Mouse (Mus musculus): ENCODE measurements around the gene Acly. TPM values are rescaled to one million over a fixed set of nuclear protein-coding genes. Genes with fewer than 3 reads are reported as not detected.

Gene Acly
- polyA plus RNA-seq, 1 experiment from 2014 or later, result 93.7 TPM

DNA sequence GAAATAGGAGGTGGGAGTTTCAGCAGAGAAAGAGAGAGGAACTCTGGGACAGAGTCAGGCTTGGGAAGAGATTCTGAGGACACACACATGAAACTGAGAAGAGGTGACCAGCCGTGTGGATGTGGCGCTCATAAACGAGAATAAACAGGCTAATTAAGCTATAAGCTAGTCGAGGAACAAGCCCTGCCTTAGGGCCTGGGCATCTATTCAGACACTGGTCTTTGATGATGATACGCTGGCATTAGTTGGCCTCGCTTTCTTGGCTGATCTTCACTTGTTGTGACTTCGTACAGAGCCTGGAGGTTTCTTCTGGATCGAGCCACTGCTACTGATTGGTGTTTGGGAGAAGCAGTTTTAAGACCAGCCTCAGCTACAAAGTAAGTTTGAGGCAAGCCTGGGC lies 21.8 kb downstream of the Acly start:
- peaks cover 89% of the 10 kb centered on the region for H3K36me3 ChIP-seq

DNA sequence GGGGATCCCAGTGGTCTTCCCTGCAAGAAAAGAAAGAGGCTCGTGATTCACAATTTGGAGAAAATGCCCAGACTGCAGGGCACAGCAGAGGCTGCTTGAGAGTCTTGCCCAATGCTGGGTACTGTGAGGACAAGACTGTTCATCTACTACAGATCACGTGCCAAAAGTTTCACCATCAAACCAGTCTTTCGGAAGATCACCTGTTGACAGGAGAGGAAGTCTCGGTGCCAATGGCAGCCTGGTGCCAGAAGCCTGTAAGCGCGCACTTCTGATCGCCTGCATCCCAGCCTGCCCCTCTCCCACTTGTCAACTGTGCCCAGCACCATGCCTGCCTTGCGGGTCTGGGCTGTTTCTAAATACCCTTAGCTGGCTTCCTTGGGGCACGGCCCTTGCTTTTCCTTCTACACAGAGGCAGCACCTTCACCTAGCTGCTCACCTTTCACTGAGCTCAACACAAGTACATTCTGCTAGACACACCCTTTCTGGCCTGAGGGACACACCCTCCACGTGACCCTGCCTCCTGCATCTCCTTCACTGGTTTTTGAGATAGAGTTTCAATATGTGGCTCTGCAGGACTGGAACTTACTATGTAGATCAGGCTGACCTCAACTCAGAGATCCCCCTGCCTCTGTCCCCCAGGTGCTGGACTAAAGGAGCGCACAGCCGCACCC lies 22.7 kb downstream of the Acly start:
- Histone ChIP-seq H3K36me3 (peaks cover 95% of the 10 kb centered on the region), H3K4me2 (no peak overlapping the region), H3K27ac (ENCODE audit: poor library complexity, severe bottlenecking) (no peak overlapping the region), H3K4me3 (no peak overlapping the region), H3K4me1 (replicated peaks) (0 out of 2 replicates have a peak, but pooled peaks cover 3% of the 10 kb centered on the region), H3K9me3 (replicated peaks) (no peaks in the 10 kb centered on the region), H3K27me3 (replicated peaks) (no peaks in the 10 kb centered on the region), H3K9ac (no peak overlapping the region)
- no peak for ATAC-seq (ENCODE audit: insufficient number of reproducible peaks, low FRiP score)
- WGBS, result 94% methylated on average over 12 of the region's 12 CpGs

More for the DNA sequence above, 21.8 kb downstream of the Acly start:
- Histone ChIP-seq H3K4me1 (replicated peaks) (0 out of 2 replicates have a peak, but pooled peaks cover 3% of the 10 kb centered on the region), H3K27me3 (replicated peaks) (no peaks in the 10 kb centered on the region), H3K4me3 (no peak overlapping the region), H3K9ac (no peak overlapping the region), H3K27ac (ENCODE audit: poor library complexity, severe bottlenecking) (no peak overlapping the region), H3K9me3 (replicated peaks) (no peaks in the 10 kb centered on the region), H3K4me2 (no peak overlapping the region)
- no peak for ATAC-seq (ENCODE audit: insufficient number of reproducible peaks, low FRiP score)
- 93% methylated on average over 8 of the region's 8 CpGs for WGBS

DNA sequence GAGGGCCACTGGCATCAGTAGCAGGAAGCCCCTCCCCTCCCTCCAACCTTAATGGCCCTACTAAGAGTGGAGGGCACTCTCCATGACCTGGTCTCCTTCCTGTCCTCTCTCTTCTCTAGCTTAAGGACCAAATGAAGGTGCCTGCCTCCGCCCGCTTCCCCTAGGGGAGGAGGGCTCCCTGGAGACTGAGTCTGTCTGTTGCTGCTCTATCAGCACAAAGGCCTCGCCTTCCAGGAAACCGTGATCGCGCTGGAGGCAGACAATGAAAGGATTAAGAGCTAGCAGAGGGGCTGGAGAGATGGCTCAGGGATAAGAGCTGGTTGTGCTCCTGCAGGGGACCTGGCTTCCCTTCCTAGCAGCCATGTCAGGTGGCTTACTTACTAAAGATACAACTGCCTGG lies 26.5 kb downstream of the Acly start:
- Histone ChIP-seq H3K36me3 (peaks cover 98% of the 10 kb centered on the region), H3K27me3 (replicated peaks) (no peaks in the 10 kb centered on the region), H3K9ac (no peak overlapping the region), H3K4me1 (replicated peaks) (0 out of 2 replicates have a peak, but pooled peaks cover 3% of the 10 kb centered on the region), H3K27ac (ENCODE audit: poor library complexity, severe bottlenecking) (no peak overlapping the region), H3K9me3 (replicated peaks) (no peaks in the 10 kb centered on the region), H3K4me2 (no peak overlapping the region), H3K4me3 (no peak overlapping the region)
- ATAC-seq (ENCODE audit: insufficient number of reproducible peaks, low FRiP score), result no peak
- WGBS, result 38% methylated on average over 6 of the region's 6 CpGs

DNA sequence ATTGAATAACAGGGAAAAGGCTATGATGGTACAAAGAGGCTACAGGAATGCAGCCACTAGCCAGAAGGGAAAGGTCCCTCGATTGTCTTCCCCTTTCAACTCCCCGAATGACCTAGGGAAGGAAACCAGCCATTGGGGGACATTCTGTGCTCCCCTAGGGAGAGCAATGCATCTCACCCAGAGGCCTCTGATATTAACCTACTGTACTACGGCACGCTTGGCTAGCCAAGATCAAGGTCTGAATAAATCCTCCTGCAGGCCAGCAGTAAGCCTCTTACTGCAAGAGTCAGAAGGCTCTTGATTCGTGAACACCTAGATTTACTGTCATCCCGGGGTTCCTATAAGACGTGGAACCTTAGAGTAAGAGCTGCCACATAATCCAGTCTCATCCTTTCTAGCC lies 27.1 kb downstream of the Acly start:
- no peak overlapping the region for H3K9ac ChIP-seq
- H3K4me1 ChIP-seq (replicated peaks), result 0 out of 2 replicates have a peak, but pooled peaks cover 3% of the 10 kb centered on the region
- no peak overlapping the region for H3K27ac ChIP-seq (ENCODE audit: poor library complexity, severe bottlenecking)
- ATAC-seq (ENCODE audit: insufficient number of reproducible peaks, low FRiP score), result no peak
- no peak overlapping the region for H3K4me3 ChIP-seq
- WGBS, result 85% methylated on average over 7 of the region's 7 CpGs
- peaks cover 98% of the 10 kb centered on the region for H3K36me3 ChIP-seq
- H3K27me3 ChIP-seq (replicated peaks), result no peaks in the 10 kb centered on the region
- H3K4me2 ChIP-seq, result no peak overlapping the region
- H3K9me3 ChIP-seq (replicated peaks), result no peaks in the 10 kb centered on the region

DNA sequence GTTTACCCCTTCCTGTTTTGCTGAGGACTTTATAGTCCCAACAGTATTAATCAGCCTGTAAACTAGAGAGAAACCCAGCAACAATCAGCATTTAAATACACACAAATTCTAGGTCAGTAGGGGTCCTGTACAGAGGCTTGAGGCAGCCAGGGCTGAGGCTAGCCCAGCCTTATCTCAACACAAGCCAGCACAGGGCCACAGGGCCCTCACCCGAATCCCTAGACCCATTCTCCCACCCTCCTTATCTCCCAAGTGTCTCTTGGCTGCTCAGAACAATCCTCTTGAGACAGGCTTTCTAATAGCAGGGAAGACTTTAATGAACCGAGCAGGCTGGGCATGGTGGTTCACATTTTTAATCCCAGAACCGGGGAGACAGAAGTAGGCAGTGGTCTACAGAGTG lies 27.6 kb downstream of the Acly start:
- 79% methylated on average over 3 of the region's 3 CpGs for WGBS
- Histone ChIP-seq H3K4me2 (no peak overlapping the region), H3K4me3 (no peak overlapping the region), H3K4me1 (replicated peaks) (0 out of 2 replicates have a peak, but pooled peaks cover 3% of the 10 kb centered on the region), H3K27me3 (replicated peaks) (no peaks in the 10 kb centered on the region), H3K36me3 (peaks cover 98% of the 10 kb centered on the region), H3K27ac (ENCODE audit: poor library complexity, severe bottlenecking) (no peak overlapping the region), H3K9ac (no peak overlapping the region), H3K9me3 (replicated peaks) (no peaks in the 10 kb centered on the region)
- ATAC-seq (ENCODE audit: insufficient number of reproducible peaks, low FRiP score), result no peak

DNA sequence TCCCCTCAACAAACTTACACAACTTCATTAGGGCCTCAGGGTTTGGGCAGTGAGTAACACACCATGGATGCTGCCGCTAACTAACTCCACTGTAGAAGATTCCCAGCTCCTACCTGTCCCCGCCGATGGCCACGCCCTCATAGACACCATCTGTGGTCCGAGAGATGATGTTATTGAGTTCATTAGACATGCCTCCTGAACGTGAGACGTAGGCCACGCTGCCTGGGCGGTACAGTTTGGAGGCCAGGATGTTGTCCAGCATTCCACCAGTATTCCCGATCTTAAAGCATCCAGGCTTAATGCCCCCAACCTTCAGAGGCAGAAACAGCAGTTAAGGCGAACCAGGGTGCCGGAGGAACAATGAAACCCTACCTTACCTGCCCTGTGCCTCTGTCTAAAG lies 34.0 kb downstream of the Acly start:
- no peak overlapping the region for H3K4me3 ChIP-seq
- H3K27me3 ChIP-seq (replicated peaks), result no peaks in the 10 kb centered on the region
- WGBS, result 90% methylated on average over 12 of the region's 12 CpGs
- H3K4me1 ChIP-seq (replicated peaks), result no peaks in the 10 kb centered on the region
- H3K36me3 ChIP-seq, result peaks cover 96% of the 10 kb centered on the region
- no peak overlapping the region for H3K27ac ChIP-seq (ENCODE audit: poor library complexity, severe bottlenecking)
- no peak overlapping the region for H3K4me2 ChIP-seq
- H3K9ac ChIP-seq, result no peak overlapping the region
- ATAC-seq (ENCODE audit: insufficient number of reproducible peaks, low FRiP score), result no peak
- no peaks in the 10 kb centered on the region for H3K9me3 ChIP-seq (replicated peaks)

DNA sequence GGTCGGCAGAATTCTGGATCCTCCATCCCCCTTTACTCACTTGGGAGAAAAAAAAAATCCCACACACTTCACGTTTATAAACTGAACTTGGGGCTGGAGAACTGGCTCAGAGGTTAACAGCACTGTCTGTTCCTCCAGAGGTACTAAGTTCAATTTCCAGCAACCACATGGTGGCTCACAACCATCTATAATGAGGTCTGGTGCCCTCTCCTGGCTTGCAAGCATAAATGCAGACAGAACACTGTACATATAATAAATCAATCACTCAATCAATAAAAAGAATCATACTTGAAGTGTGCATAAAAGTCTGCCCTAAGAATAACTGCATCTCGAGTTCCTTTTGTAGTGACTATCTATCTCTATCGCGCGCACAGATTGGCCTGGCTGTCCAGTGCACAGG lies 36.8 kb downstream of the Acly start:
- Histone ChIP-seq H3K27ac (ENCODE audit: poor library complexity, severe bottlenecking) (no peak overlapping the region), H3K27me3 (replicated peaks) (no peaks in the 10 kb centered on the region), H3K36me3 (peaks cover 94% of the 10 kb centered on the region), H3K4me3 (no peak overlapping the region), H3K4me2 (no peak overlapping the region), H3K9me3 (replicated peaks) (no peaks in the 10 kb centered on the region), H3K9ac (no peak overlapping the region), H3K4me1 (replicated peaks) (no peaks in the 10 kb centered on the region)
- ATAC-seq (ENCODE audit: insufficient number of reproducible peaks, low FRiP score), result no peak
- WGBS, result 86% methylated on average over 6 of the region's 6 CpGs

DNA sequence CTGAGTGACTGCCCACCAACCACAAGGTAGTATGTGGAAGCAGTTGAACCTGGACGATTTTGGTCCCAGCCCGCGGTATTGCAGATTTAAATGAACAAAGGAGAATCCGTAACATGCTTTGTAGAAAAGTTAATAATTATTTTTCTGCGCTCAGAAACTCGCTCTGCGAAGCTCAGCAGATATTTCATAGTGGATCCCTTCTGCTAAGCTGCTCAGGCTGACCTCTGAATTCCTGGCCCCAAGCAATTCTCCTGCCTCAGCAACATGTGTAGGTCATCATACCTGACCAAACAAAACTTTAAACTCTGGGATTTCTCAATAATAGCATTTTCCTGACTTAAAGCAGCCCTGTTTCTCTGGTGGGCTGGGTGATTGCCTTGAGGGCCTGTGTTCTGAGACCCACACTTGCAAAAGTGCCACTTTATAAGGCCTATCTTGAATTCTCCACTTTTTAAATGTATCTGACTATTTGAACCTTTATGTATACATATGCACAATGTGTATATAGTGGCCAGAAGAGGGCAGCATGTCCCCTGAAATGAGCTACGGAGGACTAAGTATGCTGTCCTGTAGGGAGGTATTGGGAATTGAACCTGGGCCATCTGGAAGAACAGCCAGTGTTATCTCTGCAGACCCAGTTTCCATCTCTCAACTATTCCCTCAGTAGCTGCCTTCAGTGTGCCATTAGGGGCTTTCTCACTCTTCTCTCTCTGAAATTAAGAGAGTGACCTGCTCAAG lies 41.8 kb downstream of the Acly start:
- Histone ChIP-seq H3K4me2 (no peak overlapping the region), H3K9ac (no peak overlapping the region), H3K9me3 (replicated peaks) (no peaks in the 10 kb centered on the region), H3K4me3 (no peak overlapping the region), H3K4me1 (replicated peaks) (no peaks in the 10 kb centered on the region), H3K36me3 (peaks cover 97% of the 10 kb centered on the region), H3K27me3 (replicated peaks) (no peaks in the 10 kb centered on the region), H3K27ac (ENCODE audit: poor library complexity, severe bottlenecking) (no peak overlapping the region)
- WGBS, result 85% methylated on average over 8 of the region's 8 CpGs
- ATAC-seq (ENCODE audit: insufficient number of reproducible peaks, low FRiP score), result no peak

DNA sequence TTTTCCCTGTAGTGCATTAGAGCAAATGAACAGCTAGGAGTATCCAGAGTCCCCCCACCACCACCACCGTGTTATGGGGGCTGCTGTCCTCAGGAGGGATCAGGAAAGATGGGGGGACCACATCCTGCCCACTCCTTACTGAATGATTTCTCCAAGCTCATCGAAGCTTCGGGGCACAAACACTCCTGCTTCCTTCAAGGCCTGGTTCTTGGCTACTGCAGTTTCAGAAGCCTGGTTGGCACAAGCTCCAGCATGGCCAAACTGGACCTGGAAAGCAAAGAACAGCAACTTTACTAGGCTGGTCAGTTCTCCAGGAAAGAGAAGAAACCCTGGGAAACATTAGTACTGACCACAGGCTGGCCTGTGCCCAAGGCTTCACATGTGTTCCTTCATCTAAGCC lies 43.3 kb downstream of the Acly start:
- Histone ChIP-seq H3K36me3 (peaks cover 97% of the 10 kb centered on the region), H3K4me2 (no peak overlapping the region), H3K27ac (ENCODE audit: poor library complexity, severe bottlenecking) (no peak overlapping the region), H3K4me3 (no peak overlapping the region), H3K4me1 (replicated peaks) (no peaks in the 10 kb centered on the region), H3K9me3 (replicated peaks) (no peaks in the 10 kb centered on the region), H3K9ac (no peak overlapping the region), H3K27me3 (replicated peaks) (no peaks in the 10 kb centered on the region)
- no peak for ATAC-seq (ENCODE audit: insufficient number of reproducible peaks, low FRiP score)
- 93% methylated on average over 3 of the region's 3 CpGs for WGBS

DNA sequence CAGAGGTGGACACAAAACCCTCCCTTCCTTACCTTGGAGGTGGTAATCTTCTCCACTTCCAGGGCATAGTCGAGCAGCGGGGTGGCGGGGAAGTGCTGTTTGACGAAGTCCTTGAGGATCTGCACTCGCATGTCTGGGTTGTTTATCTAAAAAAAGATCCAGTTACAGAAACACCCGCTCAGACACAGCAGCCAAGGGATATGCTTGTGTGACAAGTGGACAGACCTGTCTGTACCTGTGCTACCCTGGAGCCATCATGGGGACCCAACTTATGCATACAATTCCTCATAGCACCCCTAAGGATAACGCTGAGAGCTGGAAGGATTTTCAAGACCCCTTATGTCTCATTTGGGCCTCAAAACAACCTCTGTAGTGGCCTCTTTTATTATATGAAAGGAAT lies 48.6 kb downstream of the Acly start:
- Histone ChIP-seq H3K27ac (ENCODE audit: poor library complexity, severe bottlenecking) (no peak overlapping the region), H3K36me3 (peaks cover 78% of the 10 kb centered on the region), H3K4me3 (no peak overlapping the region), H3K27me3 (replicated peaks) (no peaks in the 10 kb centered on the region), H3K4me2 (no peak overlapping the region), H3K9me3 (replicated peaks) (no peaks in the 10 kb centered on the region), H3K4me1 (replicated peaks) (no peaks in the 10 kb centered on the region), H3K9ac (no peak overlapping the region)
- no peak for ATAC-seq (ENCODE audit: insufficient number of reproducible peaks, low FRiP score)
- WGBS, result 57% methylated on average over 7 of the region's 7 CpGs

DNA sequence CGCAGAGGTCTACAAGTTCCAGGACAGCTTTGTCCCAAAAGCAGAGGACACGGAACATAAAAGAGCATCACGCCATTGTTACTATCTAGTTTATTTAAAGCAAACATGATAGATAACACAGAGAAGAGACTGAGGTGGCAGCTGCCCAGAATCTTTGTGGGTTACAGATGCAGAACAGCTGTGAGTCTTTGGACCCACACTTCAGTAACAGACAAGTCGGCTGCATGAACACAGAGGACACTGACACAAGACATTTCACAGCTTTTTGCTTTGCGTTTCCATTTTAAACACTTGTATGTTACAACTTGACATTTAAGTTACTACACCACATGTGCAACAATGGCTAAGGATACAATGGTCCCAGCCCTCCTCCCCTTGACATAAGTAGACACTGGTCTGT lies 51.5 kb downstream of the Acly start:
- Histone ChIP-seq H3K9ac (no peak overlapping the region), H3K9me3 (replicated peaks) (no peaks in the 10 kb centered on the region), H3K27ac (ENCODE audit: poor library complexity, severe bottlenecking) (no peak overlapping the region), H3K36me3 (peaks cover 51% of the 10 kb centered on the region), H3K4me3 (no peak overlapping the region), H3K4me1 (replicated peaks) (peaks cover 2% of the 10 kb centered on the region), H3K4me2 (no peak overlapping the region), H3K27me3 (replicated peaks) (no peaks in the 10 kb centered on the region)
- ATAC-seq (ENCODE audit: insufficient number of reproducible peaks, low FRiP score), result no peak
- WGBS, result 87% methylated on average over 5 of the region's 5 CpGs
